Mouse (Mus musculus) bone marrow, adult 2 months (tissue): ENCODE data around the gene Ero1lb. TPM values are rescaled to one million over a fixed set of nuclear protein-coding genes. Genes with fewer than 3 reads are reported as not detected.

Experiments used
- polyA plus RNA-seq: library from polyadenylated mRNA; stranded (reverse); fragments of >200 nt; gene quantifications from 2 replicates; pipeline ENCODE4 v1.2.4, GENCODE M21; 2011; ENCODE audit warnings: low replicate concordance; ENCODE audit not compliant: missing spikeins, insufficient read depth, insufficient read length

The Ero1lb gene
- polyA plus RNA-seq, 1 experiment: 6.7 TPM

Other genes with a start within 250 kb of the Ero1lb start
- gene Actn2, start 225.1 kb upstream of the Ero1lb start, polyA plus RNA-seq: 1.5 and 4.0 TPM in 2 replicates
- gene Heatr1, start 170.8 kb upstream of the Ero1lb start, polyA plus RNA-seq: 8.1 and 10.0 TPM in 2 replicates
- gene Lgals8, start 100.9 kb upstream of the Ero1lb start, polyA plus RNA-seq: 21.4 and 23.6 TPM in 2 replicates
- 0.92 and 2.6 TPM in 2 replicates for gene Edaradd, start 45.4 kb upstream of the Ero1lb start, polyA plus RNA-seq
- 4.6 TPM in 1 of 2 replicates, not detected in the other for gene Prl2c3, start 234.2 kb downstream of the Ero1lb start, polyA plus RNA-seq